In genomic region chr2:30684461-30684860, GRCm38 (mm10) we compare ENCODE assay signal across 10 mouse cellular contexts.
DNase-seq lines count a peak whose midpoint lies in the region; ATAC-seq lines count a peak whose summit lies in the region.
"Had no signal": no experiment of that assay in that cellular context is flagged by ENCODE, and none has a peak within 500 bp of the region (broad histone marks: within the 10 kb centered on the region; RNA-seq: fewer than 3 reads in every experiment).

No protein-coding gene starts in this region.

- H3K4me1 ChIP-seq in forebrain, embryonic 15.5 days: peaks cover 47% of the 10 kb centered on the region
- peaks cover 34% of the 10 kb centered on the region for H3K4me1 ChIP-seq in forebrain, embryonic 14.5 days (ENCODE audit: control insufficient read depth, insufficient read depth, low read length)
- peaks cover 41% of the 10 kb centered on the region for H3K4me1 ChIP-seq in kidney, embryonic 14.5 days (ENCODE audit: control insufficient read depth, insufficient read depth, low read length)
- peaks cover 43% of the 10 kb centered on the region for H3K4me1 ChIP-seq in neural tube, embryonic 13.5 days (replicated peaks)
- peaks cover 30% of the 10 kb centered on the region for H3K4me1 ChIP-seq in neural tube, embryonic 15.5 days

- peak overlapping the region; percentile 92 for H3K27ac ChIP-seq in forebrain, embryonic 15.5 days (replicated peaks)
- no peak overlapping the region for H3K27ac ChIP-seq in forebrain, embryonic 14.5 days (ENCODE audit: low read depth, low read length)
- peak overlapping the region; percentile 89 for H3K27ac ChIP-seq in kidney, embryonic 14.5 days (ENCODE audit: low read depth, low read length)
- 0 out of 2 replicates have a peak overlapping the region, but pooled peaks have one; percentile 71 for H3K27ac ChIP-seq in neural tube, embryonic 13.5 days (replicated peaks)
- no peak overlapping the region for H3K27ac ChIP-seq in neural tube, embryonic 15.5 days (replicated peaks)

- H3K4me2 ChIP-seq in forebrain, embryonic 15.5 days (replicated peaks): no peak overlapping the region
- no peak overlapping the region for H3K4me2 ChIP-seq in forebrain, embryonic 14.5 days (ENCODE audit: low read length)
- H3K4me2 ChIP-seq in kidney, embryonic 14.5 days (replicated peaks; ENCODE audit: low read depth, low read length): no peak overlapping the region
- no peak overlapping the region for H3K4me2 ChIP-seq in neural tube, embryonic 13.5 days
- H3K4me2 ChIP-seq in neural tube, embryonic 15.5 days: no peak overlapping the region

- DNase-seq in forebrain, embryonic 14.5 days (ENCODE audit: low spot score): no peak
- DNase-seq in kidney, postnatal 10 days: no peak
- no peak for DNase-seq in spleen, postnatal 14 days (ENCODE audit: low spot score in 2 of 2)
- DNase-seq: embryo, embryonic 11 days; spleen, adult 18-20 months had no signal

- H3K27me3 ChIP-seq in forebrain, embryonic 15.5 days: no peaks in the 10 kb centered on the region
- H3K27me3 ChIP-seq in forebrain, embryonic 14.5 days (replicated peaks; ENCODE audit: control insufficient read depth, insufficient read depth, low read length): no peaks in the 10 kb centered on the region
- no peaks in the 10 kb centered on the region for H3K27me3 ChIP-seq in kidney, embryonic 14.5 days (ENCODE audit: control insufficient read depth, insufficient read depth, low read length)
- H3K27me3 ChIP-seq in neural tube, embryonic 13.5 days: no peaks in the 10 kb centered on the region
- H3K27me3 ChIP-seq in neural tube, embryonic 15.5 days (replicated peaks): no peaks in the 10 kb centered on the region

- ATAC-seq in forebrain, embryonic 15.5 days (replicated peaks): no peak
- no peak for ATAC-seq in forebrain, embryonic 14.5 days
- ATAC-seq in kidney, embryonic 14.5 days (ENCODE audit: low FRiP score, low TSS enrichment): no peak
- no peak for ATAC-seq in neural tube, embryonic 13.5 days (ENCODE audit: low read depth)
- no peak for ATAC-seq in neural tube, embryonic 15.5 days (ENCODE audit: low FRiP score)
- no peak for ATAC-seq in erythroid progenitor cell, adult 5-6 weeks (replicated peaks; ENCODE audit: low FRiP score, poor library complexity, severe bottlenecking)

- no peaks in the 10 kb centered on the region for H3K36me3 ChIP-seq in forebrain, embryonic 15.5 days
- H3K36me3 ChIP-seq in forebrain, embryonic 14.5 days (ENCODE audit: control insufficient read depth, insufficient read depth, low read length): no peaks in the 10 kb centered on the region
- no peaks in the 10 kb centered on the region for H3K36me3 ChIP-seq in kidney, embryonic 14.5 days (ENCODE audit: control insufficient read depth, insufficient read depth, low read length)
- no peaks in the 10 kb centered on the region for H3K36me3 ChIP-seq in neural tube, embryonic 13.5 days
- no peaks in the 10 kb centered on the region for H3K36me3 ChIP-seq in neural tube, embryonic 15.5 days

- no peak overlapping the region for H3K9ac ChIP-seq in forebrain, embryonic 15.5 days (replicated peaks)
- H3K9ac ChIP-seq in forebrain, embryonic 14.5 days (ENCODE audit: low read length): no peak overlapping the region
- H3K9ac ChIP-seq in kidney, embryonic 14.5 days (ENCODE audit: low read depth, low read length): no peak overlapping the region
- no peak overlapping the region for H3K9ac ChIP-seq in neural tube, embryonic 13.5 days
- H3K9ac ChIP-seq in neural tube, embryonic 15.5 days (replicated peaks): no peak overlapping the region

- no peak overlapping the region for H3K4me3 ChIP-seq in forebrain, embryonic 15.5 days
- no peak overlapping the region for H3K4me3 ChIP-seq in forebrain, embryonic 14.5 days (ENCODE audit: low read depth, low read length)
- H3K4me3 ChIP-seq in kidney, embryonic 14.5 days (ENCODE audit: low read length): no peak overlapping the region
- H3K4me3 ChIP-seq in neural tube, embryonic 13.5 days: no peak overlapping the region
- H3K4me3 ChIP-seq in neural tube, embryonic 15.5 days (replicated peaks): no peak overlapping the region

- no peaks in the 10 kb centered on the region for H3K9me3 ChIP-seq in forebrain, embryonic 15.5 days
- peaks cover 9% of the 10 kb centered on the region for H3K9me3 ChIP-seq in forebrain, embryonic 14.5 days (replicated peaks; ENCODE audit: control insufficient read depth, low read length)
- H3K9me3 ChIP-seq in kidney, embryonic 14.5 days (ENCODE audit: control insufficient read depth, low read length): peaks cover 8% of the 10 kb centered on the region; the same call in 1 of the 2 replicates
- peaks cover 10% of the 10 kb centered on the region for H3K9me3 ChIP-seq in neural tube, embryonic 13.5 days
- 0 out of 2 replicates have a peak, but pooled peaks cover 5% of the 10 kb centered on the region for H3K9me3 ChIP-seq in neural tube, embryonic 15.5 days (replicated peaks)

- 88% methylated on average over 6 of the region's 6 CpGs for WGBS in forebrain, embryonic 15.5 days
- WGBS in forebrain, embryonic 14.5 days: 89% methylated on average over 6 of the region's 6 CpGs
- 95% methylated on average over 6 of the region's 6 CpGs for WGBS in kidney, embryonic 14.5 days
- WGBS in neural tube, embryonic 13.5 days: 94% methylated on average over 6 of the region's 6 CpGs
- WGBS in neural tube, embryonic 15.5 days: 93% methylated on average over 6 of the region's 6 CpGs

Comparison
In these comparisons a context has a peak if more than half of its experiments do, and no peak if none do; other contexts are left out.
1. H3K27ac ChIP-seq: peak in forebrain, embryonic 15.5 days (single experiment), kidney, embryonic 14.5 days (single experiment) and neural tube, embryonic 13.5 days (single experiment); none in forebrain, embryonic 14.5 days (single experiment) and neural tube, embryonic 15.5 days (single experiment).